Mouse (Mus musculus): ENCODE results near the gene Mmp13. TPM values are rescaled to one million over a fixed set of nuclear protein-coding genes. Genes with fewer than 3 reads are reported as not detected.
"Not testable (repeated sequence)": the region's sequence is repeated elsewhere in the genome, so short reads cannot be mapped to it uniquely, and the experiment has no call there.

Gene Mmp13
- 0.48 and 0.55 TPM in 2 replicates for polyA plus RNA-seq (2015; fragmentation: Nextera tagmentation; extraction: Ambion mirVana)

GRCm38 (mm10) chr9:7272214-7272613 lies at the start of gene Mmp13:
TSS of gene Mmp13 (plus strand) at chr9:7272514.
- Histone ChIP-seq H3K9ac (no peak within 1 kb of the TSS), H3K4me3 (replicated peaks) (no peak within 1 kb of the TSS), H3K27me3 (replicated peaks) (no peaks in the 10 kb centered on the region), H3K36me3 (no peaks in the 10 kb centered on the region), H3K27ac (no peak within 1 kb of the TSS), H3K4me2 (no peak within 1 kb of the TSS), H3K4me1 (no peaks in the 10 kb centered on the region), H3K9me3 (no peaks in the 10 kb centered on the region)
- ATAC-seq (ENCODE audit: insufficient read depth, low FRiP score, low read depth), result no peak
- 74% methylated on average over 1 of the region's 1 CpGs for WGBS

GRCm38 (mm10) chr9:7238619-7239018 lies 33.7 kb upstream of the Mmp13 start:
- WGBS, result 96% methylated on average over 1 of the region's 1 CpGs

GRCm38 (mm10) chr9:7239967-7240366 lies 32.3 kb upstream of the Mmp13 start:
- Histone ChIP-seq H3K27ac (no peak overlapping the region), H3K9me3 (no peaks in the 10 kb centered on the region), H3K4me1 (no peaks in the 10 kb centered on the region), H3K4me2 (no peak overlapping the region), H3K36me3 (no peaks in the 10 kb centered on the region), H3K4me3 (replicated peaks) (no peak overlapping the region), H3K27me3 (replicated peaks) (no peaks in the 10 kb centered on the region), H3K9ac (no peak overlapping the region)
- no peak for ATAC-seq (ENCODE audit: insufficient read depth, low FRiP score, low read depth)
- 76% methylated on average over 2 of the region's 2 CpGs for WGBS

More at GRCm38 (mm10) chr9:7238619-7239018, 33.7 kb upstream of the Mmp13 start:
- H3K4me2 ChIP-seq, result no peak overlapping the region
- H3K27ac ChIP-seq, result no peak overlapping the region
- ATAC-seq (ENCODE audit: insufficient read depth, low FRiP score, low read depth), result no peak
- H3K9ac ChIP-seq, result no peak overlapping the region
- no peaks in the 10 kb centered on the region for H3K27me3 ChIP-seq (replicated peaks)
- no peaks in the 10 kb centered on the region for H3K9me3 ChIP-seq
- no peaks in the 10 kb centered on the region for H3K36me3 ChIP-seq
- no peaks in the 10 kb centered on the region for H3K4me1 ChIP-seq
- no peak overlapping the region for H3K4me3 ChIP-seq (replicated peaks)

GRCm38 (mm10) chr9:7252797-7253654 lies 19.3 kb upstream of the Mmp13 start:
- no peak overlapping the region for H3K4me2 ChIP-seq
- no peak overlapping the region for H3K9ac ChIP-seq
- H3K27ac ChIP-seq, result no peak overlapping the region
- H3K4me3 ChIP-seq (replicated peaks), result no peak overlapping the region
- no peaks in the 10 kb centered on the region for H3K36me3 ChIP-seq
- no peaks in the 10 kb centered on the region for H3K4me1 ChIP-seq
- WGBS, result 72% methylated on average over 1 of the region's 1 CpGs
- no peak for ATAC-seq (ENCODE audit: insufficient read depth, low FRiP score, low read depth)
- H3K9me3 ChIP-seq, result no peaks in the 10 kb centered on the region
- H3K27me3 ChIP-seq (replicated peaks), result no peaks in the 10 kb centered on the region

GRCm38 (mm10) chr9:7261667-7262066 lies 10.6 kb upstream of the Mmp13 start:
- no peaks in the 10 kb centered on the region for H3K9me3 ChIP-seq
- H3K4me2 ChIP-seq, result no peak overlapping the region
- H3K4me3 ChIP-seq (replicated peaks), result no peak overlapping the region
- no peaks in the 10 kb centered on the region for H3K4me1 ChIP-seq
- no peak for ATAC-seq (ENCODE audit: insufficient read depth, low FRiP score, low read depth)
- H3K27ac ChIP-seq, result no peak overlapping the region
- H3K36me3 ChIP-seq, result no peaks in the 10 kb centered on the region
- H3K27me3 ChIP-seq (replicated peaks), result no peaks in the 10 kb centered on the region
- H3K9ac ChIP-seq, result no peak overlapping the region
- 84% methylated on average over 1 of the region's 1 CpGs for WGBS

GRCm38 (mm10) chr9:7270071-7270470 lies 2.2 kb upstream of the Mmp13 start:
- Histone ChIP-seq H3K9me3 (no peaks in the 10 kb centered on the region), H3K27me3 (replicated peaks) (no peaks in the 10 kb centered on the region), H3K36me3 (no peaks in the 10 kb centered on the region), H3K4me2 (no peak overlapping the region), H3K4me1 (no peaks in the 10 kb centered on the region), H3K4me3 (replicated peaks) (no peak overlapping the region), H3K27ac (no peak overlapping the region), H3K9ac (no peak overlapping the region)
- no peak for ATAC-seq (ENCODE audit: insufficient read depth, low FRiP score, low read depth)
- 33% methylated on average over 3 of the region's 3 CpGs for WGBS

- H3K9me3 ChIP-seq, result no peaks in the 10 kb centered on the region
- no peaks in the 10 kb centered on the region for H3K36me3 ChIP-seq
- no peak overlapping the region for H3K9ac ChIP-seq
- 84% methylated on average over 7 of the region's 7 CpGs for WGBS
- H3K27me3 ChIP-seq (replicated peaks), result no peaks in the 10 kb centered on the region
- no peak overlapping the region for H3K4me2 ChIP-seq
- H3K4me1 ChIP-seq, result no peaks in the 10 kb centered on the region
- no peak overlapping the region for H3K27ac ChIP-seq
- H3K4me3 ChIP-seq (replicated peaks), result no peak overlapping the region
- ATAC-seq (ENCODE audit: insufficient read depth, low FRiP score, low read depth), result no peak
These were observed 10.4 kb downstream of the Mmp13 start for GRCm38 (mm10) chr9:7282565-7283302.

- not testable (repeated sequence) for H3K36me3 ChIP-seq; ATAC-seq (ENCODE audit: insufficient read depth, low FRiP score, low read depth); H3K4me3 ChIP-seq (replicated peaks); H3K9ac ChIP-seq; H3K27me3 ChIP-seq (replicated peaks); H3K4me1 ChIP-seq; H3K4me2 ChIP-seq; H3K27ac ChIP-seq; H3K9me3 ChIP-seq
- WGBS, result 88% methylated on average over 2 of the region's 2 CpGs
These were observed 11.0 kb downstream of the Mmp13 start for GRCm38 (mm10) chr9:7283303-7283684.

- Histone ChIP-seq H3K36me3 (no peaks in the 10 kb centered on the region), H3K9me3 (no peaks in the 10 kb centered on the region), H3K4me1 (no peaks in the 10 kb centered on the region), H3K4me3 (replicated peaks) (no peak overlapping the region), H3K9ac (no peak overlapping the region), H3K27ac (no peak overlapping the region), H3K4me2 (no peak overlapping the region), H3K27me3 (replicated peaks) (no peaks in the 10 kb centered on the region)
- no peak for ATAC-seq (ENCODE audit: insufficient read depth, low FRiP score, low read depth)
- WGBS, result 67% methylated on average over 2 of the region's 2 CpGs
These were observed 17.2 kb downstream of the Mmp13 start for GRCm38 (mm10) chr9:7289501-7289900.

GRCm38 (mm10) chr9:7289901-7290300 lies 17.6 kb downstream of the Mmp13 start:
- no peak overlapping the region for H3K4me3 ChIP-seq (replicated peaks)
- ATAC-seq (ENCODE audit: insufficient read depth, low FRiP score, low read depth), result no peak
- no peak overlapping the region for H3K27ac ChIP-seq
- H3K36me3 ChIP-seq, result no peaks in the 10 kb centered on the region
- H3K9ac ChIP-seq, result no peak overlapping the region
- 90% methylated on average over 12 of the region's 12 CpGs for WGBS
- no peaks in the 10 kb centered on the region for H3K27me3 ChIP-seq (replicated peaks)
- no peaks in the 10 kb centered on the region for H3K9me3 ChIP-seq
- no peaks in the 10 kb centered on the region for H3K4me1 ChIP-seq
- H3K4me2 ChIP-seq, result no peak overlapping the region

GRCm38 (mm10) chr9:7292132-7292531 lies 19.8 kb downstream of the Mmp13 start:
- H3K9me3 ChIP-seq, result no peaks in the 10 kb centered on the region
- no peaks in the 10 kb centered on the region for H3K36me3 ChIP-seq
- H3K4me2 ChIP-seq, result no peak overlapping the region
- WGBS, result 17% methylated on average over 1 of the region's 1 CpGs
- no peaks in the 10 kb centered on the region for H3K4me1 ChIP-seq
- H3K4me3 ChIP-seq (replicated peaks), result no peak overlapping the region
- H3K27ac ChIP-seq, result no peak overlapping the region
- H3K9ac ChIP-seq, result no peak overlapping the region
- H3K27me3 ChIP-seq (replicated peaks), result no peaks in the 10 kb centered on the region
- ATAC-seq (ENCODE audit: insufficient read depth, low FRiP score, low read depth), result no peak

- Histone ChIP-seq H3K9me3 (no peaks in the 10 kb centered on the region), H3K4me2 (no peak overlapping the region), H3K27me3 (replicated peaks) (no peaks in the 10 kb centered on the region), H3K4me3 (replicated peaks) (no peak overlapping the region), H3K27ac (no peak overlapping the region), H3K4me1 (no peaks in the 10 kb centered on the region), H3K36me3 (no peaks in the 10 kb centered on the region), H3K9ac (no peak overlapping the region)
- ATAC-seq (ENCODE audit: insufficient read depth, low FRiP score, low read depth), result no peak
These were observed 59.5 kb downstream of the Mmp13 start for GRCm38 (mm10) chr9:7331847-7332246.

Data from stomach, embryonic 15.5 days (tissue).